ENCODE assay signal across 22 mouse cellular contexts in genomic region chr7:12012392-12012791, GRCm38 (mm10). TPM values are rescaled to one million over a fixed set of nuclear protein-coding genes. Genes with fewer than 3 reads are reported as not detected.
A peak's percentile ranks its signal among the peaks of the same experiment; 100 is the strongest.
DNase-seq lines count a peak whose midpoint lies in the region; ATAC-seq and TF ChIP-seq lines count a peak whose summit lies in the region.
"Not testable (repeated sequence)": the region's sequence is repeated elsewhere in the genome, so short reads cannot be mapped to it uniquely, and the experiment has no call there.
"Had no signal": no experiment of that assay in that cellular context is flagged by ENCODE, and none has a peak within 500 bp of the region (broad histone marks: within the 10 kb centered on the region; RNA-seq: fewer than 3 reads in every experiment).

No protein-coding gene starts in this region.

- TF ChIP-seq CTCF in kidney, postnatal 0 days (IDR thresholded peaks at IDR 0.05; ENCODE audit: low read depth), result not testable (repeated sequence)

- not testable (repeated sequence) for H3K4me1 ChIP-seq in forebrain, embryonic 11.5 days (replicated peaks; ENCODE audit: control insufficient read depth, insufficient read depth, low read length); hindbrain, embryonic 11.5 days (replicated peaks; ENCODE audit: control insufficient read depth, insufficient read depth, low read length); kidney, postnatal 0 days (replicated peaks; ENCODE audit: insufficient read depth, low read length)

- not testable (repeated sequence) for H3K27ac ChIP-seq in forebrain, embryonic 11.5 days (ENCODE audit: low read depth, low read length); hindbrain, embryonic 11.5 days (ENCODE audit: low read depth, low read length); kidney, postnatal 0 days

- H3K9me3 ChIP-seq in forebrain, embryonic 11.5 days (ENCODE audit: control insufficient read depth, low read length), result peaks cover 63% of the 10 kb centered on the region
- H3K9me3 ChIP-seq in hindbrain, embryonic 11.5 days (ENCODE audit: control insufficient read depth, low read length), result peaks cover 48% of the 10 kb centered on the region
- peaks cover 58% of the 10 kb centered on the region for H3K9me3 ChIP-seq in kidney, postnatal 0 days (replicated peaks; ENCODE audit: low read length)

- not testable (repeated sequence) for ATAC-seq in forebrain, embryonic 11.5 days (replicated peaks; ENCODE audit: low FRiP score)
- 0 out of 2 replicates have a peak, but pooled peaks have one; percentile 43 for ATAC-seq in hindbrain, embryonic 11.5 days (ENCODE audit: low FRiP score)
- 0 out of 2 replicates have a peak, but pooled peaks have one; percentile 22 for ATAC-seq in kidney, postnatal 0 days (replicated peaks; ENCODE audit: low FRiP score, low read depth)
- ATAC-seq in megakaryocyte-erythroid progenitor cell, adult 5-6 weeks (replicated peaks; ENCODE audit: low FRiP score, low TSS enrichment, poor library complexity, severe bottlenecking), result 0 out of 2 replicates have a peak, but pooled peaks have one; percentile 13

- not testable (repeated sequence) for H3K36me3 ChIP-seq in forebrain, embryonic 11.5 days (ENCODE audit: control insufficient read depth, insufficient read depth, low read length); hindbrain, embryonic 11.5 days (ENCODE audit: control insufficient read depth, insufficient read depth, low read length); kidney, postnatal 0 days (ENCODE audit: insufficient read depth, low read length)

- peak; percentile 24 for DNase-seq in ZHBTc4 (ENCODE audit: low read depth, low spot score)
- peak; percentile 53 for DNase-seq in forebrain, embryonic 11.5 days (ENCODE audit: low spot score)
- not testable (repeated sequence) for DNase-seq in hindbrain, embryonic 11.5 days (ENCODE audit: low spot score); kidney, postnatal 0 days (ENCODE audit: low spot score)
- peak; percentile 40 for DNase-seq in testis, postnatal 10 days (ENCODE audit: low spot score)

- H3K9ac ChIP-seq in forebrain, embryonic 11.5 days (ENCODE audit: low read length); hindbrain, embryonic 11.5 days (ENCODE audit: low read depth, low read length); kidney, postnatal 0 days (ENCODE audit: low read depth, low read length): not testable (repeated sequence)

- not testable (repeated sequence) for H3K27me3 ChIP-seq in forebrain, embryonic 11.5 days (ENCODE audit: control insufficient read depth, insufficient read depth, low read length); hindbrain, embryonic 11.5 days (ENCODE audit: control insufficient read depth, insufficient read depth, low read length); kidney, postnatal 0 days (ENCODE audit: insufficient read depth, low read length)

- H3K4me2 ChIP-seq in forebrain, embryonic 11.5 days (ENCODE audit: low read depth, low read length, severe bottlenecking); hindbrain, embryonic 11.5 days (replicated peaks; ENCODE audit: low read depth, low read length); kidney, postnatal 0 days (ENCODE audit: low read length): not testable (repeated sequence)

- 89% methylated on average over 3 of the region's 3 CpGs for WGBS in forebrain, embryonic 11.5 days
- 91% methylated on average over 3 of the region's 3 CpGs for WGBS in hindbrain, embryonic 11.5 days
- 92% methylated on average over 3 of the region's 3 CpGs for WGBS in kidney, postnatal 0 days

- H3K4me3 ChIP-seq in forebrain, embryonic 11.5 days (ENCODE audit: low read depth, low read length); hindbrain, embryonic 11.5 days (ENCODE audit: low read depth, low read length); kidney, postnatal 0 days (replicated peaks; ENCODE audit: low read depth, low read length): not testable (repeated sequence)

RNA-seq across cellular contexts. Expression of gene Vmn1r77, which starts 24.2 kb away (rescaled TPM):
- polyA plus RNA-seq in forebrain, embryonic 11.5 days (2014; fragmentation: Nextera tagmentation; extraction: Ambion mirVana), result not detected in 2 replicates
- not detected in 2 replicates for polyA plus RNA-seq in hindbrain, embryonic 11.5 days (2014; fragmentation: Nextera tagmentation; extraction: Ambion mirVana)
- polyA plus RNA-seq in kidney, postnatal 0 days (2015; fragmentation: Nextera tagmentation; extraction: Ambion mirVana), result not detected in 2 replicates
- total RNA-seq in megakaryocyte-erythroid progenitor cell, adult 5-6 weeks (2014; fragmentation: Nextera tagmentation), result not detected in 2 replicates
- total RNA-seq in megakaryocyte-erythroid progenitor cell, adult 5-6 weeks (2017), result not detected in 2 replicates
- total RNA-seq: adrenal gland, adult 2 months; adrenal gland, postnatal 10 days; adrenal gland, postnatal 25 days; adrenal gland, postnatal 4 days; CH12.LX; common myeloid progenitor, adult 5-6 weeks had no signal
- polyA plus RNA-seq: adrenal gland, adult 2 months; brain, embryonic 14.5 days; CD4-positive, CD25-positive, alpha-beta regulatory T cell, adult 4 months; embryonic facial prominence, embryonic 11.5 days; embryonic facial prominence, embryonic 13.5 days; embryonic facial prominence, embryonic 15.5 days; forebrain, embryonic 12.5 days; forebrain, embryonic 14.5 days; forebrain, embryonic 16.5 days; G1E; Patski had no signal
